Mouse (Mus musculus): ENCODE data around the gene Mrgprd. TPM values are rescaled to one million over a fixed set of nuclear protein-coding genes. Genes with fewer than 3 reads are reported as not detected.

The Mrgprd gene
- polyA plus RNA-seq (2015; fragmentation: Illumina TruSeq; extraction: RNeasy Lipid Tissue Mini Kit (QIAGEN cat#74804); ENCODE audit: insufficient read depth, low replicate concordance) = not detected

DNA sequence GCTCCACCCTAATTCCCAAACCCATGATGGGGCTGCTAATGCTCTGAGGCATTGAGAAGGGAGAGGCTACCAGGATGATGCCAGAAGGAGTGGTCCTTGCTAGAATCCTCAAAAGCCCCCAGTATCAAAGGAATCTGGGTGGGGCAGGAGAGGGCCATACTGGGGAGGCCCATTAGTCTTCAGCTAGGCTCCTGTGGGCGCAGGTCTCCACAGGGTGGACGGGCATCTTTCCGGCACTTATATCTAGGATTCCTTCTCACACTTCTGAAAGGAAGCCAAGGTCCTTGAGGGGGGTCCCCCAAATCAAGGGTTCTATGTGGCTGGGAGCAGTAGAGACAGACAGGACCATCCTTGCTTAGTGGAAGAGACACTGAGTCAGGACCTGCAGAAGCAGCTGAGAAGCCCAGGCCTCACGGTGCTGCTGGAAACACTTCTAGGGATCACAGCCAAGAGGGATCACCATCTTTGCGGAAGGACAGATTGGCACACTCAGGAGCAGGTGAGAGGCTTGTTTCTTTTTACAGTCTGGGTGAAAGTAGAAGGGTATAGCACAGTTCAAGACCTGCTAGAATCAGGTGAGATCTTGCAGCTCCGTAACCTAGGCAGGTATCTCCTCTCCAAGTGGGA is at the start of gene Mrgprd:
Mrgprd (plus strand) TSS at position 51 of the 627 bp plus-strand sequence.

DNA sequence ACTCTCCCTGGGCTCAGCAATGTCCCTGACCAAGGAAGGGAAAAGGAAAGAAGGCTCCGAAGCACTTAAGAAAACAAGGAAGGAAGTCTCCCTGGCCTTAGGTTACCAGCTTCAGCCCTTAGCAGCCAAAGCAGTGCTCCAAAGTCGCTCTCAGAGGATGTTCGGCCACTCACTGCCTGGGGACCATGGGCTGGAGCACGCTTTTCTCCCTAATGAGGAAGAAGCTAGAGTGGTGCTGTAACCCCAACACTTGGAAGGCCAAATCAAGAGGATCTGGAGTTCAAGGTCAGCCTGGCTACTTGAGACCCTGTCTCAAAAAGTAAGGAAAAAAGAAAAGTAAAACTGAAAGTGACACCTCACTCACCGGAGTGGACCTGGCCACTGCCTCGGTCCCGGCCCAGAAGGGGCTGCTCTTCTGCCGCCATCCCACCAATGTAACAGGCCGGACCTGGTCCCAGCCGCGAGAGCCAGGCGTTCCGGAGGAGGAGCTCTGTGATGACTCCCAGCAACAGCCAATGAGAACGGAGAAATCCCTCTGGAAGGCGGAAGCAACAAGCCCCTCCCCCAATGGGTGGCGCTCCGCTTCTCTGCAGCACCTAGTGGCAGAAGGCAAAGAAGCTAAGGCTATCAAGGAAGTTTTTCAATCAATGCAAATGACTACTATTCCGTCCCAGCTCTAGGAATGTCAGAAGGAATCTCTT is 31.0 kb upstream of the Mrgprd start, which contains the start of gene Tpcn2:
Tpcn2 (minus strand) TSS at position 525 of the 701 bp plus-strand sequence.

GRCm38 (mm10) chr7:145300321-145301007 is 14.2 kb upstream of the Mrgprd start, which contains the start of gene Mrgprf:
Mrgprf (plus strand) TSS chr7:145300828.

Other genes starting within 250 kb of the Mrgprd start
- gene 1810010D01Rik, start 106.7 kb upstream of the Mrgprd start, polyA plus RNA-seq (2015; fragmentation: Illumina TruSeq; extraction: RNeasy Lipid Tissue Mini Kit (QIAGEN cat#74804); ENCODE audit: insufficient read depth, low replicate concordance) = not detected
- gene Tpcn2, start 30.8 kb upstream of the Mrgprd start, polyA plus RNA-seq (2015; fragmentation: Illumina TruSeq; extraction: RNeasy Lipid Tissue Mini Kit (QIAGEN cat#74804); ENCODE audit: insufficient read depth, low replicate concordance) = 24.5 TPM
- 0.22 TPM for gene Mrgprf, start 14.0 kb upstream of the Mrgprd start, polyA plus RNA-seq (2015; fragmentation: Illumina TruSeq; extraction: RNeasy Lipid Tissue Mini Kit (QIAGEN cat#74804); ENCODE audit: insufficient read depth, low replicate concordance)

All from spleen, adult 10 weeks (tissue).